ENCODE assay signal across 26 mouse cellular contexts in genomic region chr5:124163445-124163844, GRCm38 (mm10). TPM values are rescaled to one million over a fixed set of nuclear protein-coding genes. Genes with fewer than 3 reads are reported as not detected.
DNase-seq lines count a peak whose midpoint lies in the region; ATAC-seq and TF ChIP-seq lines count a peak whose summit lies in the region.
"Had no signal": no experiment of that assay in that cellular context is flagged by ENCODE, and none has a peak within 500 bp of the region (broad histone marks: within the 10 kb centered on the region; RNA-seq: fewer than 3 reads in every experiment).

No protein-coding gene starts in this region.

- H3K4me2 ChIP-seq in forebrain, postnatal 0 days (ENCODE audit: low read depth), result no peak overlapping the region
- no peak overlapping the region for H3K4me2 ChIP-seq in heart, embryonic 15.5 days
- H3K4me2 ChIP-seq in midbrain, embryonic 14.5 days (ENCODE audit: low read length), result no peak overlapping the region
- no peak overlapping the region for H3K4me2 ChIP-seq in limb, embryonic 15.5 days
- H3K4me2 ChIP-seq in intestine, postnatal 0 days (replicated peaks; ENCODE audit: low read depth), result no peak overlapping the region
- H3K4me2 ChIP-seq: forebrain, embryonic 15.5 days; hindbrain, embryonic 13.5 days; liver, embryonic 15.5 days; lung, embryonic 15.5 days had no signal

- H3K4me1 ChIP-seq in forebrain, embryonic 10.5 days, result peaks cover 81% of the 10 kb centered on the region
- H3K4me1 ChIP-seq in forebrain, postnatal 0 days (ENCODE audit: insufficient read depth), result peaks cover 9% of the 10 kb centered on the region
- H3K4me1 ChIP-seq in heart, embryonic 15.5 days (replicated peaks), result peaks cover 93% of the 10 kb centered on the region
- peaks cover 80% of the 10 kb centered on the region for H3K4me1 ChIP-seq in midbrain, embryonic 10.5 days
- peaks cover 32% of the 10 kb centered on the region for H3K4me1 ChIP-seq in midbrain, embryonic 14.5 days (ENCODE audit: control insufficient read depth, insufficient read depth, low read length)
- H3K4me1 ChIP-seq in limb, embryonic 15.5 days, result peaks cover 77% of the 10 kb centered on the region
- no peaks in the 10 kb centered on the region for H3K4me1 ChIP-seq in intestine, postnatal 0 days (replicated peaks; ENCODE audit: control insufficient read depth, insufficient read depth, low read length)

- no peak for DNase-seq in forebrain, embryonic 10.5 days (ENCODE audit: extremely low spot score, low spot score)
- DNase-seq in forebrain, postnatal 0 days, result no peak
- DNase-seq in heart, adult 8-10 months (ENCODE audit: low spot score), result no peak
- DNase-seq in midbrain, embryonic 10.5 days (ENCODE audit: low spot score), result no peak
- no peak for DNase-seq in midbrain, embryonic 14.5 days
- DNase-seq: adrenal gland, postnatal 36 days; cerebellum, adult 18-20 months; cerebellum, postnatal 14 days; gastrocnemius, postnatal 25 days; heart, adult 2 months; heart, postnatal 36 days; kidney, adult 8-10 months; kidney, postnatal 14 days; layer of hippocampus, postnatal 36 days; liver; right cerebral cortex, postnatal 4 days; thymus, postnatal 14 days had no signal

- 84% methylated on average over 11 of the region's 11 CpGs for WGBS in forebrain, embryonic 10.5 days
- 85% methylated on average over 11 of the region's 11 CpGs for WGBS in forebrain, postnatal 0 days
- 72% methylated on average over 11 of the region's 11 CpGs for WGBS in heart, embryonic 15.5 days
- WGBS in midbrain, embryonic 10.5 days, result 89% methylated on average over 11 of the region's 11 CpGs
- WGBS in midbrain, embryonic 14.5 days, result 85% methylated on average over 11 of the region's 11 CpGs
- 40% methylated on average over 11 of the region's 11 CpGs for WGBS in limb, embryonic 15.5 days
- WGBS in intestine, postnatal 0 days, result 62% methylated on average over 11 of the region's 11 CpGs

- H3K27me3 ChIP-seq in forebrain, embryonic 10.5 days (ENCODE audit: poor library complexity, severe bottlenecking), result no peaks in the 10 kb centered on the region
- no peaks in the 10 kb centered on the region for H3K27me3 ChIP-seq in forebrain, postnatal 0 days (ENCODE audit: insufficient read depth, low read length)
- H3K27me3 ChIP-seq in heart, embryonic 15.5 days, result no peaks in the 10 kb centered on the region
- H3K27me3 ChIP-seq in midbrain, embryonic 10.5 days (ENCODE audit: low read depth, poor library complexity, severe bottlenecking), result no peaks in the 10 kb centered on the region
- H3K27me3 ChIP-seq in midbrain, embryonic 14.5 days (ENCODE audit: control insufficient read depth, insufficient read depth, low read length), result no peaks in the 10 kb centered on the region
- no peaks in the 10 kb centered on the region for H3K27me3 ChIP-seq in limb, embryonic 15.5 days
- no peaks in the 10 kb centered on the region for H3K27me3 ChIP-seq in intestine, postnatal 0 days (replicated peaks; ENCODE audit: control insufficient read depth, insufficient read depth, low read length)
- H3K27me3 ChIP-seq: forebrain, embryonic 15.5 days; hindbrain, embryonic 13.5 days; liver, embryonic 15.5 days; lung, embryonic 15.5 days had no signal

- H3K9ac ChIP-seq in forebrain, postnatal 0 days, result no peak overlapping the region
- H3K9ac ChIP-seq in heart, embryonic 15.5 days, result no peak overlapping the region
- no peak overlapping the region for H3K9ac ChIP-seq in midbrain, embryonic 14.5 days (replicated peaks; ENCODE audit: low read length)
- H3K9ac ChIP-seq in limb, embryonic 15.5 days, result no peak overlapping the region
- no peak overlapping the region for H3K9ac ChIP-seq in intestine, postnatal 0 days (ENCODE audit: low read depth, low read length)
- H3K9ac ChIP-seq: forebrain, embryonic 15.5 days; liver, embryonic 15.5 days; lung, embryonic 15.5 days had no signal

- no peak for ATAC-seq in forebrain, postnatal 0 days
- ATAC-seq in heart, embryonic 15.5 days (replicated peaks; ENCODE audit: insufficient number of reproducible peaks, insufficient read depth, low FRiP score, low read depth), result no peak
- ATAC-seq in midbrain, embryonic 14.5 days (ENCODE audit: low FRiP score, low TSS enrichment), result no peak
- ATAC-seq in limb, embryonic 15.5 days (ENCODE audit: insufficient number of reproducible peaks, low FRiP score, low TSS enrichment, low read depth), result no peak
- ATAC-seq in intestine, postnatal 0 days, result no peak
- ATAC-seq: CD4-positive, CD25-positive, alpha-beta regulatory T cell, adult 4 months had no signal

- no peak for TF ChIP-seq CTCF in forebrain, postnatal 0 days (IDR thresholded peaks at IDR 0.05; ENCODE audit: low read depth)
- TF ChIP-seq CTCF in intestine, postnatal 0 days (IDR thresholded peaks at IDR 0.05; ENCODE audit: low read depth), result no peak

- H3K4me3 ChIP-seq in forebrain, embryonic 10.5 days, result no peak overlapping the region
- no peak overlapping the region for H3K4me3 ChIP-seq in forebrain, postnatal 0 days (ENCODE audit: low read depth, low read length)
- no peak overlapping the region for H3K4me3 ChIP-seq in heart, embryonic 15.5 days
- H3K4me3 ChIP-seq in midbrain, embryonic 10.5 days, result no peak overlapping the region
- H3K4me3 ChIP-seq in midbrain, embryonic 14.5 days (replicated peaks; ENCODE audit: low read depth, low read length), result no peak overlapping the region
- no peak overlapping the region for H3K4me3 ChIP-seq in limb, embryonic 15.5 days
- no peak overlapping the region for H3K4me3 ChIP-seq in intestine, postnatal 0 days (ENCODE audit: low read depth, low read length)
- H3K4me3 ChIP-seq: forebrain, embryonic 15.5 days; heart, adult 2 months; hindbrain, embryonic 13.5 days; liver, embryonic 15.5 days; lung, embryonic 15.5 days had no signal

- no peaks in the 10 kb centered on the region for H3K36me3 ChIP-seq in forebrain, embryonic 10.5 days (replicated peaks)
- H3K36me3 ChIP-seq in forebrain, postnatal 0 days (ENCODE audit: insufficient read depth), result no peaks in the 10 kb centered on the region
- H3K36me3 ChIP-seq in heart, embryonic 15.5 days, result no peaks in the 10 kb centered on the region
- H3K36me3 ChIP-seq in midbrain, embryonic 10.5 days, result no peaks in the 10 kb centered on the region
- no peaks in the 10 kb centered on the region for H3K36me3 ChIP-seq in midbrain, embryonic 14.5 days (ENCODE audit: control insufficient read depth, insufficient read depth, low read length)
- H3K36me3 ChIP-seq in limb, embryonic 15.5 days, result no peaks in the 10 kb centered on the region
- H3K36me3 ChIP-seq in intestine, postnatal 0 days (ENCODE audit: control insufficient read depth, insufficient read depth), result no peaks in the 10 kb centered on the region
- H3K36me3 ChIP-seq: forebrain, embryonic 15.5 days; hindbrain, embryonic 13.5 days; liver, embryonic 15.5 days; lung, embryonic 15.5 days had no signal

- H3K27ac ChIP-seq in forebrain, embryonic 10.5 days, result peak overlapping the region; percentile 30; the same call in 1 of the 2 replicates
- H3K27ac ChIP-seq in forebrain, postnatal 0 days (ENCODE audit: low read depth, low read length), result no peak overlapping the region
- H3K27ac ChIP-seq in heart, embryonic 15.5 days, result peak overlapping the region; percentile 24; the same call in 1 of the 2 replicates
- H3K27ac ChIP-seq in midbrain, embryonic 10.5 days (replicated peaks), result 0 out of 2 replicates have a peak overlapping the region, but pooled peaks have one; percentile 17
- H3K27ac ChIP-seq in midbrain, embryonic 14.5 days (replicated peaks; ENCODE audit: low read depth, low read length), result no peak overlapping the region
- peak overlapping the region; percentile 33 for H3K27ac ChIP-seq in limb, embryonic 15.5 days
- H3K27ac ChIP-seq in intestine, postnatal 0 days (ENCODE audit: low read depth, low read length), result no peak overlapping the region
- H3K27ac ChIP-seq: forebrain, embryonic 15.5 days; heart, adult 2 months; liver, embryonic 15.5 days; lung, embryonic 15.5 days; macrophage had no signal

- H3K9me3 ChIP-seq in forebrain, embryonic 10.5 days, result no peaks in the 10 kb centered on the region
- no peaks in the 10 kb centered on the region for H3K9me3 ChIP-seq in forebrain, postnatal 0 days (ENCODE audit: low read length)
- H3K9me3 ChIP-seq in heart, embryonic 15.5 days (replicated peaks), result no peaks in the 10 kb centered on the region
- no peaks in the 10 kb centered on the region for H3K9me3 ChIP-seq in midbrain, embryonic 10.5 days (replicated peaks)
- no peaks in the 10 kb centered on the region for H3K9me3 ChIP-seq in midbrain, embryonic 14.5 days (ENCODE audit: control insufficient read depth, low read length)
- H3K9me3 ChIP-seq in limb, embryonic 15.5 days, result no peaks in the 10 kb centered on the region
- H3K9me3 ChIP-seq in intestine, postnatal 0 days (ENCODE audit: control insufficient read depth), result no peaks in the 10 kb centered on the region
- H3K9me3 ChIP-seq: forebrain, embryonic 15.5 days; hindbrain, embryonic 13.5 days; liver, embryonic 15.5 days; lung, embryonic 15.5 days had no signal

RNA-seq across cellular contexts. Expression of gene Arl6ip4, which starts 47.6 kb away (rescaled TPM):
- 136 and 140 TPM in 2 replicates for polyA plus RNA-seq in forebrain, embryonic 10.5 days (2016; fragmentation: Nextera tagmentation; extraction: Ambion mirVana)
- total RNA-seq in forebrain, postnatal 0 days (2014; rRNA removed), result 36.0 and 41.9 TPM in 2 replicates
- polyA plus RNA-seq in forebrain, postnatal 0 days (2015; fragmentation: Nextera tagmentation; extraction: Ambion mirVana), result 95.6 and 98.3 TPM in 2 replicates
- polyA plus RNA-seq in heart, embryonic 15.5 days (2015; fragmentation: Nextera tagmentation; extraction: Ambion mirVana), result 67.6 and 75.3 TPM in 2 replicates
- total RNA-seq in heart, adult 8-10 months (2022), result 10 to 100 TPM; 34.8 to 38.4 (median 37.4) TPM
- polyA plus RNA-seq in midbrain, embryonic 10.5 days (2016; fragmentation: Nextera tagmentation; extraction: Ambion mirVana), result 123 and 132 TPM in 2 replicates
- 65.2 and 72.3 TPM in 2 replicates for polyA plus RNA-seq in midbrain, embryonic 14.5 days (2014; fragmentation: Nextera tagmentation; extraction: Ambion mirVana)
- 93.1 and 97.2 TPM in 2 replicates for polyA plus RNA-seq in limb, embryonic 15.5 days (2015; fragmentation: Nextera tagmentation; extraction: Ambion mirVana)
- polyA plus RNA-seq in intestine, postnatal 0 days (2015; fragmentation: Nextera tagmentation; extraction: Ambion mirVana), result 75.5 and 76.9 TPM in 2 replicates

RNA-seq across cellular contexts. Expression of gene Ogfod2, which starts 51.3 kb away (rescaled TPM):
- polyA plus RNA-seq in forebrain, embryonic 10.5 days (2016; fragmentation: Nextera tagmentation; extraction: Ambion mirVana), result 16.8 and 17.8 TPM in 2 replicates
- total RNA-seq in forebrain, postnatal 0 days (2014; rRNA removed), result 56.0 and 58.3 TPM in 2 replicates
- polyA plus RNA-seq in forebrain, postnatal 0 days (2015; fragmentation: Nextera tagmentation; extraction: Ambion mirVana), result 40.7 and 44.2 TPM in 2 replicates
- 18.2 and 22.3 TPM in 2 replicates for polyA plus RNA-seq in heart, embryonic 15.5 days (2015; fragmentation: Nextera tagmentation; extraction: Ambion mirVana)
- total RNA-seq in heart, adult 8-10 months (2022), result 10 to 100 TPM; 14.1 to 20.7 (median 19.2) TPM
- 18.1 TPM in 2 replicates for polyA plus RNA-seq in midbrain, embryonic 10.5 days (2016; fragmentation: Nextera tagmentation; extraction: Ambion mirVana)
- 19.7 and 20.7 TPM in 2 replicates for polyA plus RNA-seq in midbrain, embryonic 14.5 days (2014; fragmentation: Nextera tagmentation; extraction: Ambion mirVana)
- 24.8 and 26.4 TPM in 2 replicates for polyA plus RNA-seq in limb, embryonic 15.5 days (2015; fragmentation: Nextera tagmentation; extraction: Ambion mirVana)
- 21.3 and 25.0 TPM in 2 replicates for polyA plus RNA-seq in intestine, postnatal 0 days (2015; fragmentation: Nextera tagmentation; extraction: Ambion mirVana)

Comparison
In these comparisons a context has a peak if more than half of its experiments do, and no peak if none do; other contexts are left out.
1. H3K27ac ChIP-seq: peak in forebrain, embryonic 10.5 days (single experiment), heart, embryonic 15.5 days (single experiment), midbrain, embryonic 10.5 days (single experiment) and limb, embryonic 15.5 days (single experiment); none in forebrain, postnatal 0 days (single experiment), midbrain, embryonic 14.5 days (single experiment) and intestine, postnatal 0 days (single experiment).